Mouse (Mus musculus) liver, adult 2 months (tissue): ENCODE results near the gene Ncf4.

Experiments used
- CTCF ChIP-seq: fragments of 200-500 bp; IDR thresholded peaks from 2 replicates; pipeline ENCODE4 v1.5.1; 2011; ENCODE audit warnings: low read depth, low read length, control low read depth
- POLR2A ChIP-seq: fragments of 200-500 bp; IDR thresholded peaks from 2 replicates; pipeline ENCODE4 v1.6.1; 2011; ENCODE audit warnings: low read length, control low read depth; ENCODE audit not compliant: insufficient read depth; ENCODE audit errors: extremely low read depth

DNA sequence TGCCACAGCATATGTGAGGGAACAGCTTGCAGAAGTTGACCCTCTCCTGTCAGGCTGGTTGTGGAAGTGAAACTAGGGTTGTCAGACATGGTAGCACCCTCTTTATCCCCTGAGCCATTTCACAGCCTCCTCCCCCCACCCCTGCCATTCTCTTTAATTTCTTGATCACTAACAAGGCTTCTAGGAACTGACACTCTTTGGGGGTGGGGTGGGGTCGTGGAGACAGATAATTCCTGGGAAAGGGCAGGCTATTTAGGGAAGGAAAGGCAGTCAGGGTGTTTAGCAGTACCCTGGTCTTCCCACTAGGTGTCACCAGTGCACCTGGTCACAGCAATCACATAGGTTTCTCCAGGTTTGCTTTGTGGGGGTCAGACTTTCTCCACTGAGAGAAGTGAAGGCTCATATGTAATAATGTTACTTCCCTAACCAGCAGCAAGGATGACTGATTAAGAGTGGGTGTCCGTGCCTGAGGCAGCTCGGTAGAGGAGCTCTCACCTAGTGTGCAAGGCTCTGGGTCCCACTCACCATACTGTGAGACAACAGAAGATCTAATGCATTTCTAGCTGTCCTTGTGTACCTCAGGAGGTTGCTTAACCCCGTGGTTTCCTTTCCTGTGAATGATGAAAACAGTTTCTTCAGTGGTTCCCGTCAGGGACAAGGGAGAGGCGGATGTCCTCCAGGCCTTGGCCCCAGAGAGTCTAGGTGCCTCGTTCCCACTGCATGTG lies 12.9 kb downstream of the Ncf4 start:
- no peak for TF ChIP-seq POLR2A
- TF ChIP-seq CTCF = peak; percentile 74
